Mouse (Mus musculus) heart, embryonic 14.5 days (tissue): ENCODE data around the gene Clasrp. TPM values are rescaled to one million over a fixed set of nuclear protein-coding genes. Genes with fewer than 3 reads are reported as not detected.

Source experiments
- ATAC-seq: fragments of 200-750 bp; cut with Nextera tagmentation; 2 replicates; pipeline ENCODE4 v1.8.0; 2017; ENCODE audit warnings: low read depth, moderate TSS enrichment; ENCODE audit not compliant: insufficient number of reproducible peaks, insufficient read depth, low FRiP score
- H3K27ac ChIP-seq, 2 experiments: fragments of 200-500 bp in 1 of 2; fragments of 300-500 bp in 1 of 2; sonication (generic) in 1 of 2; replicated peaks in 1 of 2; 2 replicates each; pipeline ENCODE4 v1.5.1; 2012 to 2014; ENCODE audit warnings: low read depth in 2 of 2, low read length in 2 of 2, control low read depth in 1 of 2, mild to moderate bottlenecking in 1 of 2, mixed read lengths in 1 of 2; ENCODE audit not compliant: control insufficient read depth in 1 of 2, insufficient read depth in 1 of 2
- H3K27me3 ChIP-seq: fragments of 300-500 bp; sonication (generic); 2 replicates; pipeline ENCODE4 v1.6.1; 2014; ENCODE audit warnings: mild to moderate bottlenecking, low read length, control low read depth; ENCODE audit not compliant: control insufficient read depth, insufficient read depth
- H3K36me3 ChIP-seq: fragments of 300-500 bp; sonication (generic); 2 replicates; pipeline ENCODE4 v1.6.1; 2014; ENCODE audit warnings: mild to moderate bottlenecking, control low read depth, low read length, mixed read lengths; ENCODE audit not compliant: control insufficient read depth, insufficient read depth
- H3K4me1 ChIP-seq, 2 experiments: fragments of 200-500 bp in 1 of 2; fragments of 300-500 bp in 1 of 2; sonication (generic) in 1 of 2; 2 replicates each; pipeline ENCODE4 v1.6.1; 2012 to 2014; ENCODE audit warnings: low read length in 2 of 2, control low read depth in 1 of 2, mixed read lengths in 1 of 2; ENCODE audit not compliant: control insufficient read depth in 2 of 2, insufficient read depth in 2 of 2
- H3K4me2 ChIP-seq: fragments of 300-500 bp; sonication (generic); 2 replicates; pipeline ENCODE4 v1.6.1; 2014; ENCODE audit warnings: mild to moderate bottlenecking, low read length
- H3K4me3 ChIP-seq, 2 experiments: fragments of 200-500 bp in 1 of 2; fragments of 300-500 bp in 1 of 2; sonication (generic) in 1 of 2; 2 replicates each; pipeline ENCODE4 v1.5.1; 2012 to 2014; ENCODE audit warnings: low read length in 2 of 2, mild to moderate bottlenecking in 2 of 2, control low read depth in 1 of 2, low read depth in 1 of 2, moderate library complexity in 1 of 2; ENCODE audit not compliant: control insufficient read depth in 1 of 2, insufficient read depth in 1 of 2
- H3K9ac ChIP-seq: fragments of 300-500 bp; sonication (generic); 2 replicates; pipeline ENCODE4 v1.6.1; 2014; ENCODE audit warnings: mild to moderate bottlenecking, low read length
- H3K9me3 ChIP-seq: fragments of 300-500 bp; sonication (generic); 2 replicates; pipeline ENCODE4 v1.6.1; 2016; ENCODE audit warnings: low read length, control low read depth; ENCODE audit not compliant: control insufficient read depth
- whole genome bisulfite sequencing: fragments of 180-500 bp; shearing (Covaris S2); extraction: QIAGEN DNeasy Blood & Tissue Kit; methylation state at CpG from one replicate; pipeline ENCODE4 v1.1.7; 2014; 5-methylcytosine and 5-hydroxymethylcytosine counted together
- polyA plus RNA-seq: library from polyadenylated mRNA; unstranded; fragments of >200 nt; fragmentation: Nextera tagmentation; extraction: Ambion mirVana; gene quantifications from 2 replicates; pipeline ENCODE4 v1.2.1, GENCODE M21; 2014

Clasrp gene
- polyA plus RNA-seq, 1 experiment from 2014 or later, result 29.2 TPM

- Histone ChIP-seq H3K9me3 (no peaks in the 10 kb centered on the region), H3K4me3 (no peak overlapping the region), H3K4me2 (no peak overlapping the region), H3K9ac (no peak overlapping the region), H3K4me1 (peaks cover 4 to 6% of the 10 kb centered on the region in 2 experiments; a peak in 3 of 4 replicates), H3K36me3 (no peaks in the 10 kb centered on the region), H3K27me3 (peaks cover 8% of the 10 kb centered on the region; the same call in 1 of the 2 replicates), H3K27ac (no peak overlapping the region)
- 58% methylated on average over 2 of the region's 2 CpGs for whole genome bisulfite sequencing
- no peak for ATAC-seq
Observed at GRCm38 (mm10) chr7:19623433-19623832, 19.1 kb upstream of the Clasrp start.

GRCm38 (mm10) chr7:19622241-19622640, 18.0 kb upstream of the Clasrp start:
- Histone ChIP-seq H3K36me3 (no peaks in the 10 kb centered on the region), H3K27ac (no peak overlapping the region), H3K4me2 (no peak overlapping the region), H3K4me3 (no peak overlapping the region), H3K9ac (no peak overlapping the region), H3K27me3 (peaks cover 8% of the 10 kb centered on the region; the same call in 1 of the 2 replicates), H3K9me3 (no peaks in the 10 kb centered on the region), H3K4me1 (peaks cover 4% of the 10 kb centered on the region in 2 experiments; a peak in 3 of 4 replicates)
- no peak for ATAC-seq
- 45% methylated on average over 6 of the region's 6 CpGs for WGBS

DNA sequence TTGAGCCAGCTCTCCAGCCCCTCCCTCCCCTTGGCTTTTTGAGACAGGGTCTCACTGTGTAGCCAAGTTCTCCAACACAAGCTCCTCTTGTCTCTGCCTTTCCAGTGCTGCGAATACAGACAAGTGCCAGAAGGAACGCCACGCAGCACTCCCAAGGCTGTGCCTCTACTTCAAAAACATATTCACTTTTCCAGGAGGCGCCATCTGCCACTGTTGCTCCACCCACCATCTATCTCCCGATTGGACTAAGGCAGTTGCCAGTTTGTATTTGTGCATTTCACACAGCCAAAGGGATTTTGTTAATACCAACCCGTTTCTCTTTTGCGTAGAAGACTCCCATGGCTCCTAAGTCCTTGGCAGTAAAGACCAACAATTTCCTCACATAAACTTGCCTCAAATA, 16.5 kb upstream of the Clasrp start:
- Histone ChIP-seq H3K4me2 (no peak overlapping the region), H3K27me3 (peaks cover 8% of the 10 kb centered on the region; the same call in 1 of the 2 replicates), H3K27ac (no peak overlapping the region), H3K36me3 (no peaks in the 10 kb centered on the region), H3K9me3 (no peaks in the 10 kb centered on the region), H3K9ac (no peak overlapping the region), H3K4me3 (no peak overlapping the region), H3K4me1 (peaks cover 4% of the 10 kb centered on the region in 2 experiments; a peak in 3 of 4 replicates)
- ATAC-seq, result no peak
- WGBS, result 90% methylated on average over 7 of the region's 7 CpGs

DNA sequence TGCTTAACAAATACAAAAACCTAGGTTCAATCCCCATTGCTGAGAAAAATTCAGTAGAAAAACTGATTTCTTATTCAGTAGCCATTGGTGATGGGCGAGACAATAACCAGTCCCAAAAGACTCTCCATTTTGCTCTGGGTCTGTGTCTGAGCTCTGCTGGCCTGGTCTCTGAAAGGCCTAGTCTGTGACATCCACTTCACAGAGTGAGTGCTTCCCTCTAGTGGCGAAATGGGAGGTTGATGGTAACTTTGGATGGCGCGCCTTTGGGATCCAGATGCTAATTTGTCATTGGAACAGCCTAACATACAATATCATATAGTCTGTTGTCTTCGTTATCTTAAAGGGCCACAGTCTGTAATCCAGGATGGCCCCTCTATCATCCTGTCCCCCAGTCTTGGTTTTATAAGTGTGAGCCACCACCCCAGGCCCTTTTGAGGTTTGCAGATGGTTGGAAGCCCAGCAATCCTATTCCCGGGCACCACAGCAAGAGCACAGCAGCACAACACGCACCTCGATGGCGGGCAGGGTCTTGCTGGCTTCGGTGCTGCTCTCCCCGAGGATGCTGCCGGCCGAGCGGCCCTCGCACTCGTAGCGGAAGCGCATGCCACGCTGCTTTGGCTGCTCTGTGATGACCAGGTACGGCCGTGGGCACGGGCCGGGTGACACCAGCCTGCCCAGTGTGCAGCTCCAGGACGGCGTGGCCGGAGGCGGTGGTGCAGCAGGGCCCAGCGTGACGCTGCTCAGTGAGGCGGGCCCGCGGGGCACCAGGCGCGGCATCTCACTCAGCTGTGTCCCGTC, 14.9 kb upstream of the Clasrp start:
- Histone ChIP-seq H3K9me3 (no peaks in the 10 kb centered on the region), H3K27ac (no peak overlapping the region), H3K4me2 (peak overlapping the region; percentile 69), H3K9ac (peak overlapping the region; percentile 62), H3K4me3 (peak overlapping the region; percentile 29 to 33), H3K27me3 (peaks cover 8% of the 10 kb centered on the region; the same call in 1 of the 2 replicates), H3K4me1 (peaks cover 4% of the 10 kb centered on the region in 2 experiments; a peak in 3 of 4 replicates), H3K36me3 (peaks cover 12% of the 10 kb centered on the region)
- WGBS, result 7% methylated on average over 35 of the region's 35 CpGs
- ATAC-seq, result peak; percentile 38

GRCm38 (mm10) chr7:19615036-19615577, 10.8 kb upstream of the Clasrp start:
- no peak for ATAC-seq
- no peaks in the 10 kb centered on the region for H3K9me3 ChIP-seq
- H3K27me3 ChIP-seq, result peaks cover 8% of the 10 kb centered on the region; the same call in 1 of the 2 replicates
- WGBS, result 82% methylated on average over 12 of the region's 12 CpGs
- H3K36me3 ChIP-seq, result peaks cover 23% of the 10 kb centered on the region
- no peak overlapping the region for H3K4me3 ChIP-seq
- peaks cover 4% of the 10 kb centered on the region in 2 experiments; a peak in 3 of 4 replicates for H3K4me1 ChIP-seq
- H3K27ac ChIP-seq, result no peak overlapping the region
- no peak overlapping the region for H3K4me2 ChIP-seq
- no peak overlapping the region for H3K9ac ChIP-seq

DNA sequence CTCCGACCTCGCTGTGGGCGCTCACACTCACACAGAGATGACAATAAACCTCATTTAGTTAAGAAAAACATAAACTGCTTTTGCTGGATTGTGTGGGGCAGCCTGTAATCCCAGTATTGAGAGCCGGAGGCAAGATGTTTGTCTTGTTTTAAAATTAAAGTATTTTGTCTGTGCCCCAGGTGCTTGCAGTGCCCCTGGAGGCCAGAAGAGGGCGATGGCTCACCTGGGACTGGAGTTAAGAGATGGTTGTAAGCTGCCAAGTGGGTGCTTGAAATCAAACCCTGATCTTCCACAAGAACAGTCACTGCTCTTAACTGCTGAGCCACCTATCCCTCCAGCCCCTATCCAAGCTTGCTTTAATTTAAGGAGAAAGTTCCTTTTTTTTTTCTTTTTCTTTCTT, 6.7 kb upstream of the Clasrp start:
- ATAC-seq, result no peak

DNA sequence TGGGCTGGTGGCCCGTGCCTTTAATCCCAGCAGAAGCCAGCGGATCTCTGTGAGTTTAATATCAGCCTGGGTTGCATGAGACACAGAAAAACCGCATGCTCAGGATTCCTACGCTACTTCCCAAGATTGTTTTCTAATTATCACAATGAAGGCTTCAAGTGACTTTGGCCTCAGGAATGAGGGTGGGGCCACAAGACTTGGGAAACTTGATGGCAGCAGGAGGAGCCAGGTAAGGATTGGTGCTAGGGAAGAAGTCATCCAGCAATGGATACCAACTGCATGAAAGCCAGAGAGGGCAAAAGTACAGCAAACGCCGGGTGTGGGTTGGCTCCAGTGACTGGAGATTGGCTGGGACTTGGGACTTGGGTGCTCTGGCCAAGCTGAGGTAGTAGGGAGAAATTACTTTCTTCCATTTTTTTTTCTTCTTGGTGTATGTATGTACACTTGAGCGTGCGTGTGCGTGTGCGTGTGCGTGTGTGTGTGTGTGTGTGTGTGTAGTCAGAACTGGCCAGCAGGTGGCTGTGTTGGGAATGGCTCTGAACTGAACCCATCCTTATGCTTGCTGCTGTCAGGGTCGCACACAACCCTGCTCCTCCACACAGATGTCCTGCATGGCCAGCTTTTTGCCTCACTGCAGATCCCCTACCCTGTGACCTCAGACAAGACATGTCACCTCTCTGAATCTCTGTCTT, 5.5 kb upstream of the Clasrp start:
- no peak for ATAC-seq
- no peaks in the 10 kb centered on the region for H3K27me3 ChIP-seq
- no peaks in the 10 kb centered on the region for H3K4me1 ChIP-seq
- peaks cover 17% of the 10 kb centered on the region for H3K36me3 ChIP-seq
- H3K27ac ChIP-seq, result no peak overlapping the region
- H3K4me3 ChIP-seq, result no peak overlapping the region
- no peaks in the 10 kb centered on the region for H3K9me3 ChIP-seq
- 83% methylated on average over 10 of the region's 12 CpGs for WGBS
- no peak overlapping the region for H3K4me2 ChIP-seq
- H3K9ac ChIP-seq, result no peak overlapping the region

More for the DNA sequence above, 6.7 kb upstream of the Clasrp start:
- Histone ChIP-seq H3K9me3 (no peaks in the 10 kb centered on the region), H3K27ac (no peak overlapping the region), H3K4me1 (no peaks in the 10 kb centered on the region), H3K36me3 (peaks cover 24% of the 10 kb centered on the region), H3K4me3 (no peak overlapping the region), H3K27me3 (no peaks in the 10 kb centered on the region), H3K4me2 (no peak overlapping the region), H3K9ac (no peak overlapping the region)
- WGBS, result 77% methylated on average over 5 of the region's 5 CpGs
